Mouse (Mus musculus): ENCODE measurements at regions not wholly inside any gene's neighbourhood (a gene's known extent, or its start where the extent isn't known, plus 50 kb on each side); places are given as distances from the start of the nearest gene placed in this dataset.

DNA sequence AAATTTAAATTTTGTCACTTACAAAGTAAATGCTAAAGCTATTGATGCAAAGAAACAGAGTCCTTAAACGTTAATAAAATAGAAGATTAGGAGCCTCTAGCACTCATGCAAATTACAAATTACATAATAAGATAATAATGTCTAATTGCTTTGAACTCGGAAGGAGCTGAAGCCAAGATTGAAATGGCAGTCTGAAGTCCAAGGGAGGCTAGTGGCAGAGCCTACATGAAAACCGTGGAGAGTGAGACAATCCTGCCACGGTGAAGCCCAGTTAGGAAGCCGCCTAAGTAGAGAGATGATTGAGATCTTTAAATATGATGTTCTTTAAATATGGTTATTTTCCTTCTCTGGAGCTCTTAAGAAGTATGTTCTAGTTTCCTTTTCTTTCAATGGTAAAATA lies 260.0 kb downstream of the Nfkbiz start:
- no peak for DNase-seq

DNA sequence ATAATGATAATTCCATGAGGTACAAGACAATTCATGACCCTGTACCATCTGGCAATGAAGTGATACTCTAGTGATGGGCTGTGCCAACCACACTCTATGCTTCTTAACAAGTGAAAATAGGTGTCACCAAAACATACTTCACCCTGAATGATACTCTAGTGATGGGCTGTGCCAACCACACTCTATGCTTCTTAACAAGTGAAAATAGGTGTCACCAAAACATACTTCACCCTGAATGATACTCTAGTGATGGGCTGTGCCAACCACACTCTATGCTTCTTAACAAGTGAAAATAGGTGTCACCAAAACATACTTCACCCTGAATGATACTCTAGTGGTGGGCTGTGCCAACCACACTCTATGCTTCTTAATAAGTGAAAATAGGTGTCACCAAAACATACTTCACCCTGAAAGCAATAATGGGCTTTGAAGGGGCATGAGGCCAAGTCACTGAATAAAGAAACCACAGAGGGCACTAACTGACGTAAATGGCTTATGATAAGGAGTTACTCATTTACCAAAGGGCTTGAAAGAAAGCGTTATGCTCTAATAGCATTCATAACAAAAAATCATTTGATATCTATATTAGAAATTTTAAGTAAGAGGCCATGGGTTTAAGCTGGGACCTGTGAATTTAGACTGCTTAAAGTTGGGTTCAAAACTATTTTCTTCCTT lies 263.0 kb downstream of the Nfkbiz start:
- DNase-seq: peak; percentile 27

GRCm38 (mm10) chr16:55571106-55571505 lies 267.6 kb downstream of the Nfkbiz start:
- DNase-seq: peak; percentile 73

DNA sequence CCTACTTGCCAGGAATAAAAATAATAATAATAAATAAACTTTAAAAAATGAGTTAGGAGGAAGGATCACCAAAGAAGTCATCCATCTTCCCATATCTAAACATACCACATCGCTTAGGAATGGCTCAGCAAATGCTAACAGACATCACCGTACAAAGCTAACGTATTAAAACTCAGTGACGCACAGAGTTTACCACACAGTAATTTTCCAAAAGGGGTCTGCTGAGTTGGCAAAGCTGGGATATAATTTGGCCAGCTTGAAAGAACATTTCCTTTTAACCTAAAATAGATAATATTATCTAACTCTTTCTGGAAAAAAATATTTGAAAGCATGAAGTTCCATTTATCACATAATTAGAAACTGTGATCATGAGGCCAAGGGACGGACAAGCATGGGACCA lies 268.6 kb downstream of the Nfkbiz start:
- no peak for DNase-seq

DNA sequence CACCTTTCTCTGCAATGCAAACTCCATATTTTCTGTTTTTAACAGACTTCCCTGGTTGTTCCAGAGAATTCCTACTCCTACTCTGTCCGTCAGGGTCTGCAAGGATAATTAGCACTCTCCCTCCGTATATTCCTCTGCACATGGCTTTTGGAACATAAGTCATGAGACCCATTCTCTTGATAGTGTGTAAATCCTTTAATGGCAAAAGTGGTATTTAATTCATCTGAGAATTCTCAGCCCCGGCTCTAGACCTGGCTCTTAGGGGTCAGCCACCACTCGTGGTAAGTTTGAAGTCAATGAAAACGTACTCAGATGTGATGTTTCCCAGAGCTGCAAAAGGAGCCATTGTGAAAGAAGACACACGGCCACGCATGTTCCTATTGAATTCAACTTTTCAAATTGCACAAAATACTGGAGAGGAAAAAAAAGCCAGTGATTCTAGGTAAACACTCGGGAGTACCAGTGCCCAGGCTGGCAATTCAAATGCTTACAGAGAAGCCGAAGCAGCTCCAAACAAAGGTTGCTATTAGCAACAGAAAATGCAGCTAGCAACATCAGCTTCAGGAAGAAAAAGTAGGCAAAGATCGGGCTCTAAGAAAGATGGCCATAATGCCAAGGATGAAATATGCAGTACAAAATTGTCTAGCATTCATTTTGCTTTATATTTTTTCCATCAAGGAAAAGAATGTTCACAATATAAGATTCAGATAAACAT lies 258.2 kb upstream of the Zpld1 start:
- DNase-seq: peak; percentile 25

DNA sequence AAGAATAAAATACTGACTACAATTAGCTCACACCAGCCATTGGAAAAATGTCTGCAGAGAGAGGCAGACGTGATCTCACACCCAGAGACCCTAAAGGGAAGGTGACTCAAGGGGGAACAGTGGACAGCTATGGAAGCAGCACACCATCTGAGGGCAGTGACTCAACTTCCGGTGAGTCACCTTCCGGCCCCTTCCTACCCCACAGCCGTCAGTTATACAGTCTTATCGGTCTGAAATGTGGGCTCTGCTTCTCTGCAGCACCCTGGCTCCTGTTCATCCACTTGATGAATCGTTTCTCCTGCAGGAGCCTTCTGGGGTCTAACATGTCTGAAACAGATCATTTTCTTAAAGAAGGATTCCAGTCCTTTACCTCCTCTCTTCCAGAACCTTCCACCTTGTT lies 257.4 kb upstream of the Zpld1 start:
- DNase-seq: no peak

GRCm38 (mm10) chr16:55553896-55554295 lies 256.1 kb upstream of the Zpld1 start:
- DNase-seq: no peak

- DNase-seq: no peak
These were observed 253.6 kb upstream of the Zpld1 start for GRCm38 (mm10) chr16:55551348-55551747.

DNA sequence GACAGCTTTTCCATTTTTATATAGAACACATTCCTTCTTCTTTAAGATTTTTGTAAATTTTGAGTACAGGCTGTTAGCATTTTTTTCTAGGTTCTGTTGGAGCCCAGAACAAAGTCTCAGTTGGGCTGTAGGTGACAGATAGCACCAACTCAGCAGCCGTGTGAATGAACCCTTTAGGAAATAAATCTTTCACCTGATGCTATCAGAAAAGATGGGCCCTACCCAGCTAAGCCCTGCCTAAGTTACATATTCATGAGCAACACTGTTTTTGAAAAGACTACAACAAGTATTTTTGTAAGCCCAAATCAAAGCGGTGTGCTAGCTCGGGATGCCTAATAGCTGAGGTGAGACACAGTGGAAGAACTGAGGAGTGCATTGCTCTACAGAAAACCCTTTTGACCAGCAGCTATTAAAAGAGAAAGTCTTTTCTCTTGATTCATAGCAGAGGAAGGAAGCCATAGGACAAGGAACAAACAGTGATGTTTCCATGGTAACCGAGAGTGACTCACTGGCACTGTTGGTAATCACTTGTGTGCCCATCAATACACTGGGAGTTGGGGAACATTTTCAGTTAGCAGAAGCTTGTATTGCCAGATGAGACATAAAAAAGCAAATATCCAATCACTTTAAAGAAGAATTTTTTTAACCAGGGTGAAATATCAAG lies 253.0 kb upstream of the Zpld1 start:
- peak; percentile 68 for DNase-seq

DNA sequence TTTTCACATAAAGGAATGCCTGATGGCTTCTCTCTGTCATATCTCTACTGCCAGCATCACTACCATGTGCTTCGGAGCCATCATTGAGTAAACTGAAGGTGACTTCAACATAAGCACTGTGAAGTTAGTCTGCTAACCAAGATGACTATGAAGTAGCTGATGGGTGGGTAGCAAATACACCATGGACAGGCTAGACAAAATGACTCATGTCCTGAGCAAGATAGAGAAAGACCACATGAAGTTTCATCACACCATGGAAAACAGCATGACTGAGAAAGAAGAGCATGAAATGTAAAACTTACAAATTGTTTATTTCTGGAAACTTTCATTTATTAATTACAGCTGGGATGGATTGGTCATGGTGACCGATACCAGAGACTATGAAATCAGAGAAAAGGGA lies 249.3 kb upstream of the Zpld1 start:
- DNase-seq: no peak

- DNase-seq: no peak
These were observed 242.7 kb upstream of the Zpld1 start for GRCm38 (mm10) chr16:55540336-55541015.

DNA sequence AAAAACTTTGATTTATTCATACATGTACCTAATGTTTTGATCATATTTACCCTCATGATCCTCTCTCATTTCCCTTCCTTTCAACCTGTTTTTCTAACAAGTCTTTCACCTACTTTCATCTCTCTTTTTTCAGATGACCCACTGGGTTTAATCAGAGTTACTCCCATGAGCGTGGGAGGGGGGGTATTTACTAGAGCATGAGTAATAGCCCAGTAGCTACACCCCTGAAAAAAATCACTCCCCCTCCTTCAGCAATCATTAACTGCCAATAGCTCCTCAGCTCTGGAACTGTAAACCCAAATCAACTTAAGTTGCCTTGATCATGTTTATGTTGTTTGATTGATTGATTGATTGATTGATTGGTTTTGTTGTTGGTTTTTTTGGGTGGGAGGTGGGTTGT lies 241.4 kb upstream of the Zpld1 start:
- no peak for DNase-seq

- no peak for DNase-seq
These were observed 239.8 kb upstream of the Zpld1 start for GRCm38 (mm10) chr16:55537548-55537947.

GRCm38 (mm10) chr16:55532686-55533085 lies 234.9 kb upstream of the Zpld1 start:
- no peak for DNase-seq

DNA sequence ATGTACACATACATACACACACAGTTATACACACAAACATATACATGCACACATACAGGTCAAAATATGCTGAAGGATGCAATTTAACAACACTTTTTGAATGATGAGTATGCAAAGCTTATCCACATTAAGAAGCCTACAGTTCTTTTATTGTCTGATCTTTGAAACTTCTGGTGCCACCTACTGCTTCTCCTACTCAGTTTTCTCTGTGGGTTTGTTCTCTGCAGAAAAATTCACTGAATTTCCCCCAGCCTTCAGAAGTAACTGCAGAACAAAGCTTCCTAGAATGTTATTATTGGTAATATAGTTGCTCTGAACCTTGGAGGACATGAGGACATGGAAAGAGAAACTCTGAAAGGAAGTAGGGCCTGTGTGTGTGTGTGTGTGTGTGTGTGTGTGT lies 233.1 kb upstream of the Zpld1 start:
- no peak for DNase-seq

DNA sequence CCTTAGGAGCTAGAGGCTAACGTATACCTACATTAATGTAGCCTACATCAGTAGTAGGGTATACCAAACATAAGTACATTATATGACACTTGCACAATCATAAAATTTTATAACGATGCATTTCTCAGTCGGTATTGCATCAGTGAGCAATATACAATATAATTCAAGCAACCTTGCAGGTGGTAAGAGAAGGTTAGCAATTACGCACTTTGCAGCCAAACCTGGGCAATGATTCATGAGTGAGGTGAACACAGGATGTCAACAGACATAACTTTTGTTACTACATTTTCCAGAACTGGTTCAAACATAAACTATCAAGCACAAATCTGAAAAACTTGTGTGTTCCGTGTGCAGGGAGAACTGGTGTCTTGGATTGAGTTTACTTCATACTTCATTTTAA lies 229.9 kb upstream of the Zpld1 start:
- DNase-seq: no peak

DNA sequence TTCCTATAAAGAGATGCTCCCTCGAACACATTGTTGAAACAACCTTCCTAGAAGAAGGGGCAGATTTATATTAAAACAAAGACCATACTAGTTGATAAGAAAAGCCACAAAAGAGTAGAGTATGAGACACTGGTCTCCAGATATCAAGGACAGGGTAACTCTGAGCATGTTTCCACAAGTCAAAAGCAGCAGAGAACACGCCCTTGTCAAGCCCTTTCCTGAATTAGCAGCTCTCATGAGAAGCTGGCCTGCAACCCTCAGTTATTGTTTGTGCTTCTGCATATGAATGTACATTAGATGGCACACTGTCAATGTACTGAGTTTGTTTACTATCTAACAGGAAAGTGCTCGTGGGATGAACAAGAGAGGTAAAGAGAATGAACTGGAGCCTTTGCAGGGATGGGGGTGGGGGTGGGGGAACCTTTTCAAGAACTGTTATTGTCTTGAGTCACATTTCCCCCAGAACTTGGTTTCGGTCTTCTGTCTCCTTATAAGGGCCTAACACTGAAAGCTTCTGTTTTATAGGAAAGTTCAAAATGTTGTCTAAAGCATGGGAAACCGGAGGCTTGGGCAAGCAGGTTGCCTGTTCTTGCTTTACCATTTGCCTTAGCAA lies 228.6 kb upstream of the Zpld1 start:
- DNase-seq: no peak

DNA sequence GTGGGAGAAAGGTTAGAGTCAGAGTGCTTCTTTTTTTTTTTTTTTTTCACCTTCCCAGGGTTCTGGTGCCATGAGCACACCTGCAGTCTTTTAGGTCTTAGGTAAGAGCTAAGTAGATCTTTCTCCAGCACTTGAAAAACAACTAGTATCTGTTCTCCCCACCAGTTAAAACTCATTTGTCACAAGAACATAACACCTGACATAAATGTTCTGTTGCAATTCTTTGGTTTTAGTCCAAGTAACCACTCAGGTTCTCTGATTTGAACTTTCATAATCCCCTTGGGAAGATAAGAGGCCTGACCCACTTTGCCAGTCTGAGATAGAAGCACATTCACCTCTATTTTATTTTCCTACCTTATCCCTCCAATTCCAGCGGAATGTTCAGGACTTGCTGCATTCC lies 225.5 kb upstream of the Zpld1 start:
- peak; percentile 73 for DNase-seq

- DNase-seq: no peak
These were observed 224.5 kb upstream of the Zpld1 start for GRCm38 (mm10) chr16:55522283-55522682.

DNA sequence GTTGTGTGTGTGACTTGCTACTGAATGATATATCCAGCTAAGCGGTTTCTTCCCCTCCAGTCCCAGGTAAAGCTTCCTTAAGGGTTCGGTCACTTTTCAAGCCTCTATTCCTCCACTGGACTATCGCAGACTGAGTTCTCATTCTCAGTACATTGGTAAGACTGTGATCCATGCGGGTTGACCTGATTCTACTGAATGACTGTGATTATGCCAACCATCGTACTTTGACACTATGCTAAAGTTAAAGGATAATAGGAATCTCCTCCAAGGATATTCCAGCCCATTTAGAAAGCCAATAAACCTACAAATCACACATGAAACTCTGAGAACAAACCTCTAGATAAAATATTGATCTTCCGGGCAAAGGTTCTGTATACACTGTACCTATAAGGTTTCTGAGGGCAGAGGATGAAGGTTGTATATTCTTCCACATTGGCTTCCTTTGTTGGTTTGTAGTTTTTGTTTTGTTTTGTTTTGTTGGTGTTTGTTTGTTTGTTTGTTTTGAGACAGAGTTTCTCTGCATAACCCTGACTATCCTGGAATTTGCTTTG lies 223.7 kb upstream of the Zpld1 start:
- DNase-seq: no peak

DNA sequence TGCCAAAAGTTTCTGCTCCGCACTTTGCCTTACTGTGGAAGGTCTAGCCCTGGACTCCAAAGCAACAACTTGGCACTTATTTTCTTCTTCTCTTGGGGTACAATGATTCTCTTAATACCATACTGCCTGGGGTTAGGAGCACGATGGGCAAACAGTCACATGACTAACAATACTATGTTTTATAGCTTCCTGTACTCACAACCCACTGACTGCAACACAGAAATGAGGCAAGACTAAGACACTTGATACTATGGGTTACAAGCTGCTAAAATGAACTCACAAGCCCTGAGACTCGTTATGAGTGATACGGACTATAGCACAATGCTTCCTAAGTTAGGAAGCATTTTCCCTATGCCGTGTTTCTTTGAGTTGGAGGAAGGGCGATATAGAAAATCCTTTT lies 222.3 kb upstream of the Zpld1 start:
- DNase-seq: no peak

DNA sequence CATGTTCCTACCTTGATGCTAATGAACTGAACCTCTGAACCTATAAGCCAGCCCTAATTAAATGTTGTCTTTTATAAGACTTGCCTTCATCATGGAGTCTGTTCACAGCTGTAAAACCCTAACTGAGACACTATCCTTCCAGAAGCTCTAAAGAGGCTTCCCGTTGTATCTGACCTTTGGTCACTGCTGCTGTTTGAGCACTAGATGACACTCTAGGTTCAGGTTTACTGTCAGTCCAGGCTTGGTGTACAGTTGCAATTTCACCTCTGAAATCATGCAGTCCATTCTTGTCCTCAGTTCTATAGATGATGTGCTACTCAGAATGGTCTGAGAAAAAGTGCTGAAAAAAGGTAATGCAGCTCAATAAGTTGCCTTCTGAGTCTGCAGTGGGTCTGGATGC lies 221.9 kb upstream of the Zpld1 start:
- peak; percentile 46 for DNase-seq

DNA sequence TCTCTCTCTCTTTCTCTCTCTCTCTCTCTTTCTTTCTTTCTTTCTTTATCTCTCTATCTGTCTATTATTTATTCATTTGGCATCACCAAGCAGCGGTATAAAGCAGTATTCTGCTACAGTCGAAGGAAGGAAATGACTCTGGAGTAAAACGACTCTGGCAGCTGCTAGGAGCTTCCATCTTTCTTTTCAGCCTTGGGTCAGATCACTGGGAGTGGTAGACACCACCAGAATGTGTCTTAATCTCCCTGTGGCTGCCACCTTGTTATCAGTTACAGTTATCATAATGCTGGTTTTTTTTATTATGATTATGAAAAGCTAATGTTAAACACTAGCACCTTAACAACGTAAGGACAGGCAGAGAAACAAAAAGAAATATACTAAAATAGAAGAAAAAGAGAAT lies 219.2 kb upstream of the Zpld1 start:
- DNase-seq: no peak

Measured in lung, postnatal 36 days (tissue).